Mouse (Mus musculus): ENCODE results near the gene Csrp3. TPM values are rescaled to one million over a fixed set of nuclear protein-coding genes. Genes with fewer than 3 reads are reported as not detected.

Gene Csrp3
- polyA plus RNA-seq, 1 experiment from 2014 or later, result not detected

DNA sequence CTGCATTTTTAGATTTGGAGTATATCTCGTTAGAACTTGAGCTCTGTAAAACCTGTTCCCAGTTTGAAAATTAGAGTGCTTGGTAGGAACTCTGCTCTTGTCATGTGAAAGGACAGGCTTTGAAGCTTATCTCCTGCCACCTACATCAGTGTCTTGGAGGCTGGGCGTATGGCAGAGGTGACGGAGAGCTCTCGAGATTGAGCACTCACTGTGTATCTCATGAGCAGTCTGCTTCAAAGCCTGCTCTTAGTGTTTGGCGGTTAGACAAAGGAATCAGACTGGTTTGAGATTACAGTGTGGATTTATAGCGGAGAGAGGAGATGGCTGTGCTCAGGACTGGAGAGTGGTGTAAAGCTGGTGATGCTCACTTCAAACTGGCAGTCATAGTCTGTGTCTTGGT is 22.7 kb downstream of the Csrp3 start:
- H3K36me3 ChIP-seq (ENCODE audit: control insufficient read depth, insufficient read depth, low read length), result peaks cover 11% of the 10 kb centered on the region
- H3K27me3 ChIP-seq (ENCODE audit: control insufficient read depth, insufficient read depth, low read length), result peaks cover 2% of the 10 kb centered on the region; the same call in 1 of the 2 replicates
- 88% methylated on average over 6 of the region's 6 CpGs for WGBS
- ATAC-seq (ENCODE audit: low FRiP score) (no peak), DNase-seq (ENCODE audit: low spot score, missing footprints) (peak; percentile 70)
- no peak overlapping the region for H3K4me2 ChIP-seq
- H3K9me3 ChIP-seq (ENCODE audit: control insufficient read depth, low read length), result no peaks in the 10 kb centered on the region
- H3K4me1 ChIP-seq (ENCODE audit: control insufficient read depth, insufficient read depth, low read length), result no peaks in the 10 kb centered on the region
- no peak overlapping the region for H3K9ac ChIP-seq (ENCODE audit: low read length)
- H3K4me3 ChIP-seq (ENCODE audit: low read depth, low read length), result no peak overlapping the region
- no peak overlapping the region for H3K27ac ChIP-seq (ENCODE audit: low read depth, low read length)

DNA sequence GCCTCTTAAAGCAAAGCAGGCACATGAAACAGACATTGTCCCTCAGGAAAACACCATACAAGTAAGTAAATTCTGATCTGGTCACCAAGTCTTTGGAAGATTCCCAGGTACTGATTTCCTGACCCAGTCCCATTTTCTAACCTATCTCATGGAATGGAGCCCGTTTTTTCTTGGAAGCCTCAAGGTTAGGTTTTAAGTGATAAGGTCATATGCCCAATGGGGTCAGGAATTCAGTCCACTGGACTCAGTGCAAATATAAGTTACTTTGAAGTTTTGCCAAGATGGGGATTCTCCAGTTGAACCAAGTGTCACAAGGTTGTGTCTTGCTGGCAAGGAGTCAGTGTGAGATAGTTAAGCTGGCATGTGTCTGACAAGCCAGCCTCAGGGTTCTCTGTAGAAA is 23.2 kb downstream of the Csrp3 start:
- peaks cover 11% of the 10 kb centered on the region for H3K36me3 ChIP-seq (ENCODE audit: control insufficient read depth, insufficient read depth, low read length)
- H3K4me3 ChIP-seq (ENCODE audit: low read depth, low read length), result no peak overlapping the region
- DNase-seq (ENCODE audit: low spot score, missing footprints) (peak; percentile 26), ATAC-seq (ENCODE audit: low FRiP score) (no peak)
- H3K27me3 ChIP-seq (ENCODE audit: control insufficient read depth, insufficient read depth, low read length), result peaks cover 2% of the 10 kb centered on the region; the same call in 1 of the 2 replicates
- WGBS, result 90% methylated on average over 1 of the region's 1 CpGs
- H3K9me3 ChIP-seq (ENCODE audit: control insufficient read depth, low read length), result no peaks in the 10 kb centered on the region
- H3K4me1 ChIP-seq (ENCODE audit: control insufficient read depth, insufficient read depth, low read length), result no peaks in the 10 kb centered on the region
- no peak overlapping the region for H3K4me2 ChIP-seq
- H3K9ac ChIP-seq (ENCODE audit: low read length), result no peak overlapping the region
- no peak overlapping the region for H3K27ac ChIP-seq (ENCODE audit: low read depth, low read length)

DNA sequence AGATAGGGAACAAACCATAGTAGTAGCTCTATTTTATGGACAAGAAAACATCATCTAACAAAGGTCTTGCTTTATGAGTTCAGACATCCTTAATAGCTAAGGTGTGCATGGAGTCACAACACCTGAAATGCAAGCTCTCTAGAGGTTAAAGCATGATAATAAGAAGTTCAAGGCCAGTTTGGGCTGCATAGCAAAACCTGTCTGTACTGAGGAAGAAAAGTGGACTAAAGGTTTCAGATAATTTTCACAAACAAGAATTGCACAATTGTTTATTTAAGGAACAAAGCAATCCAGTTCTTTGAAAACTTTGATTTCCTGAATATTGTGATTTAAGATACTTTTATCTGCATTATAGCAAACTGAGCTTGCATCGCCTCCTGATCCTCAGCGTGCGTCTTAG is 24.2 kb downstream of the Csrp3 start:
- Histone ChIP-seq H3K36me3 (ENCODE audit: control insufficient read depth, insufficient read depth, low read length) (peaks cover 14% of the 10 kb centered on the region), H3K27ac (ENCODE audit: low read depth, low read length) (no peak overlapping the region), H3K9ac (ENCODE audit: low read length) (no peak overlapping the region), H3K9me3 (ENCODE audit: control insufficient read depth, low read length) (no peaks in the 10 kb centered on the region), H3K4me2 (no peak overlapping the region), H3K4me3 (ENCODE audit: low read depth, low read length) (no peak overlapping the region), H3K4me1 (ENCODE audit: control insufficient read depth, insufficient read depth, low read length) (no peaks in the 10 kb centered on the region), H3K27me3 (ENCODE audit: control insufficient read depth, insufficient read depth, low read length) (no peaks in the 10 kb centered on the region)
- WGBS, result 97% methylated on average over 3 of the region's 3 CpGs
- DNase-seq (ENCODE audit: low spot score, missing footprints), result peak; percentile 73
- ATAC-seq (ENCODE audit: low FRiP score), result no peak

DNA sequence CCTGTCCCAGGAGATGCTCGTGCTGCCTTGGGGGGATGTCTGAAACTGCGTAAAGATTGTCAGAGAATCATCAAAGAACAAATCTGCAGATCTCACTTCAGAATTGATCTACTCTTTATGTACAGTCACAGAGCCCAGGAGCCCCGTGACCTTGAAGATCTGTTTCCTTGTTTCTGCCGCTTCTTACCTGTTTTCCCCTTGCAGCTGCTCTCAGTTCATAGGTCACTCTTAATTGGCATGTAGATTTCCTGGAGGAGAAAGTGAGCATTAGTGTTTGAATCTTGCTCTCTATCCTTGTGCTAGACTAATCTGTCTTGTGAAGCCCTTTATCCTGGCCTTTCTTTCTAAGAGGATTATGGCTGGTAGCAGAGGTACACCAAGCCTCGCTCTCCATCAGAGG is 26.2 kb downstream of the Csrp3 start:
- H3K4me2 ChIP-seq, result no peak overlapping the region
- no peaks in the 10 kb centered on the region for H3K9me3 ChIP-seq (ENCODE audit: control insufficient read depth, low read length)
- H3K27me3 ChIP-seq (ENCODE audit: control insufficient read depth, insufficient read depth, low read length), result no peaks in the 10 kb centered on the region
- H3K4me1 ChIP-seq (ENCODE audit: control insufficient read depth, insufficient read depth, low read length), result no peaks in the 10 kb centered on the region
- no peak overlapping the region for H3K4me3 ChIP-seq (ENCODE audit: low read depth, low read length)
- H3K36me3 ChIP-seq (ENCODE audit: control insufficient read depth, insufficient read depth, low read length), result peaks cover 11% of the 10 kb centered on the region
- no peak overlapping the region for H3K9ac ChIP-seq (ENCODE audit: low read length)
- no peak for ATAC-seq (ENCODE audit: low FRiP score)
- peak; percentile 4 for DNase-seq (ENCODE audit: low spot score, missing footprints)
- H3K27ac ChIP-seq (ENCODE audit: low read depth, low read length), result no peak overlapping the region
- WGBS, result 67% methylated on average over 5 of the region's 5 CpGs

DNA sequence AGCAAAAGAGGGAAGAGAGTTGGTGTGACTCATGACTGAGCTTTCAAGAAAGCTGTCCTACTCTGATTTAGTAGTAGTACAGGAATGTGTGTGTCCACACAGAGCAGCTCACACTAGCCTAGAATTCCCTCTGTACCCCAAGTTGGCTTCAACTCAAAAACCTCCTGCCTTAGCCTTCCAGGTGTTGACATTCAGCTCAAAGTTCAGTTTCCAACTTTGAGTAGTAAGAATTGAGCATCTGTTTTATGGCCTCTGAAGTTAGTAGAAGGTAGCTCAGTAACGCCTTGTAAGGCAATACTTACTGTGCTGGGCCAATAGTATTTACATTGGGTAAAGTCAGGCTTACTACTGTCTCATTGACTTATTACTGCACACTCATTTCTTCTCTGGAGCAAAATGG is 34.2 kb downstream of the Csrp3 start:
- Histone ChIP-seq H3K36me3 (ENCODE audit: control insufficient read depth, insufficient read depth, low read length) (no peaks in the 10 kb centered on the region), H3K27me3 (ENCODE audit: control insufficient read depth, insufficient read depth, low read length) (no peaks in the 10 kb centered on the region), H3K9ac (ENCODE audit: low read length) (no peak overlapping the region), H3K9me3 (ENCODE audit: control insufficient read depth, low read length) (no peaks in the 10 kb centered on the region), H3K4me2 (no peak overlapping the region), H3K4me1 (ENCODE audit: control insufficient read depth, insufficient read depth, low read length) (no peaks in the 10 kb centered on the region), H3K4me3 (ENCODE audit: low read depth, low read length) (no peak overlapping the region), H3K27ac (ENCODE audit: low read depth, low read length) (no peak overlapping the region)
- no peak for DNase-seq (ENCODE audit: low spot score, missing footprints)
- 85% methylated on average over 1 of the region's 1 CpGs for WGBS
- no peak for ATAC-seq (ENCODE audit: low FRiP score)

DNA sequence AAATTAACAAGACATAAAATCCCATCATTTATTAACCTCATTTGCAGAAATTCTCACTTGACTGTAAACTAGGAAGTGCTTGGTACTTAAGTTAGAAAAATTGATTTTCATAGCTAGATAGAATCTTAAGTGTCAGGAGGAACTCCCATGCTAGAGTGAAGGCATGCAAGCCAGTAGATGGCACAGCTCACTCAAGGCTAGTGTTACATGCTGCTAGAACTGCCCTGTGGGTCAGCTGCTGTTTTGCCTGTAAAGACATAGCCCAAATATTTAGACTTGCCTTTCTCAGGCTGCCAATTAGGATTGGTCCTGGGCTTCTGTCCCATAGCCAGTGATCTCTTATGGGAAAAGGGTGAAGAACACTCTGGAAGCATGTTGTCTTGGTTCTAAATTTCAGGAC is 35.5 kb downstream of the Csrp3 start:
- no peak overlapping the region for H3K4me3 ChIP-seq (ENCODE audit: low read depth, low read length)
- no peaks in the 10 kb centered on the region for H3K36me3 ChIP-seq (ENCODE audit: control insufficient read depth, insufficient read depth, low read length)
- DNase-seq (ENCODE audit: low spot score, missing footprints) (no peak), ATAC-seq (ENCODE audit: low FRiP score) (no peak)
- no peak overlapping the region for H3K4me2 ChIP-seq
- H3K27ac ChIP-seq (ENCODE audit: low read depth, low read length), result no peak overlapping the region
- H3K4me1 ChIP-seq (ENCODE audit: control insufficient read depth, insufficient read depth, low read length), result no peaks in the 10 kb centered on the region
- no peaks in the 10 kb centered on the region for H3K27me3 ChIP-seq (ENCODE audit: control insufficient read depth, insufficient read depth, low read length)
- no peaks in the 10 kb centered on the region for H3K9me3 ChIP-seq (ENCODE audit: control insufficient read depth, low read length)
- H3K9ac ChIP-seq (ENCODE audit: low read length), result no peak overlapping the region

DNA sequence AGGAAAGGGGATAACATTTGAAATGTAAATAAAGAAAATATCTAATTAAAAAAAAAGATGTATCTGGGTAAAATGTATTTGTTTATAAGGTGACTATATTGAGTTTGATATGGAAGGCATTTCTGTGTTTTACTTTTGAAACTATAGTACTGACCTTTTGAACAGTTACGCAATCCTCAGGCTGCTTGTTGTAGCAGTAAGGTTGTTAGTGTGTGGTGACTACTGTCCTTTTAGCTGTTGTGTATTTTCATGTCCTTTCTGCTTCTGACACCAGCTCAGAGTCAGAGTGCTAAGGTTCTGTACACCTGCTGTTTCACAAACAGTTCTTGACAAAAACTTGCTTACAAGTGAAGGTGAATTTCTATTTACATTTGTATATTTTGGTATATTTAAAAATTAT is 37.2 kb downstream of the Csrp3 start:
- H3K27ac ChIP-seq (ENCODE audit: low read depth, low read length), result no peak overlapping the region
- DNase-seq (ENCODE audit: low spot score, missing footprints), result no peak
- WGBS, result 93% methylated on average over 1 of the region's 1 CpGs
- H3K4me2 ChIP-seq, result no peak overlapping the region
- no peaks in the 10 kb centered on the region for H3K4me1 ChIP-seq (ENCODE audit: control insufficient read depth, insufficient read depth, low read length)
- no peak overlapping the region for H3K9ac ChIP-seq (ENCODE audit: low read length)
- H3K36me3 ChIP-seq (ENCODE audit: control insufficient read depth, insufficient read depth, low read length), result peaks cover 7% of the 10 kb centered on the region; the same call in 1 of the 2 replicates
- ATAC-seq (ENCODE audit: low FRiP score), result no peak
- no peaks in the 10 kb centered on the region for H3K27me3 ChIP-seq (ENCODE audit: control insufficient read depth, insufficient read depth, low read length)
- H3K9me3 ChIP-seq (ENCODE audit: control insufficient read depth, low read length), result no peaks in the 10 kb centered on the region
- H3K4me3 ChIP-seq (ENCODE audit: low read depth, low read length), result no peak overlapping the region

DNA sequence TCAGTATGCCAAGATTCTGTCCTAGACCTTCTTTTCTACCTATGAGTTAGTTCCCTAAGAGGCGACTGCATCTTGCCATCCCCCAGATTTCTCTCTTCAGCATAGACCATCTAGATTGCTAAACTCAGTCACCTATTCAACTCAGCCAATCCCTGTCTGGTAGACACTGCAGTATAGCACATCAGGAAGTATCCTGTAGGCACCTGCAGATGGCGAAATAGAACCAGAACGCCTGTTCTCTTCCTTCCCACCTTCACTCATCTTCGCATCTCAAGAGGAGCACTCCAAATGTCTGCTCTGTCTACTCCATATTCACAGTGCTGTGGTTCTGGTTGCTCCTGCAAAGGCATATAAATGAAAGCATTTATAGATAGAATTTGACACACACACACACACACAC is 41.2 kb downstream of the Csrp3 start:
- ATAC-seq (ENCODE audit: low FRiP score), result no peak
- Histone ChIP-seq H3K27me3 (ENCODE audit: control insufficient read depth, insufficient read depth, low read length) (no peaks in the 10 kb centered on the region), H3K27ac (ENCODE audit: low read depth, low read length) (no peak overlapping the region), H3K9me3 (ENCODE audit: control insufficient read depth, low read length) (no peaks in the 10 kb centered on the region), H3K4me1 (ENCODE audit: control insufficient read depth, insufficient read depth, low read length) (no peaks in the 10 kb centered on the region), H3K9ac (ENCODE audit: low read length) (no peak overlapping the region), H3K4me2 (no peak overlapping the region), H3K36me3 (ENCODE audit: control insufficient read depth, insufficient read depth, low read length) (peaks cover 12% of the 10 kb centered on the region; the same call in 1 of the 2 replicates), H3K4me3 (ENCODE audit: low read depth, low read length) (no peak overlapping the region)
- DNase-seq (ENCODE audit: low spot score, missing footprints), result no peak
- WGBS, result 94% methylated on average over 4 of the region's 4 CpGs

DNA sequence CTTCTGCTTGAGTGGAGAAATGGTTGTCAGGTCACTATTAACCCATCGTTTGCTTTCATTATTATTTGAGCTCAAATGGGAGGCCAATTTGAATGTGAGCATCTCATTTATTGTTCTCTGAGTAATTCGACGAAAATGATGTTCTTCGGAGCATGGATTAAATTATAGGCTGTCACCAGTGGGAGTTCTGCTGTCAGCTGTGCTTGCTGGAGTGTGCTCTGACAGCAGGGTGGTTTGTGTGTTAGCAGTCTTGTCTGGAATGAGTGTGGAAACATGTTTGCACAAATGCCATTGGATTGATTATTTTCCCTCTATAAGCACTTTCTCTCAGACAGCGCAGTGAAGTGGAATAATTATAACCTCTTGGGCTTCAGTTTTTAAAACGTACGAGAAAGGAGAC is 44.5 kb downstream of the Csrp3 start:
- no peak for ATAC-seq (ENCODE audit: low FRiP score)
- Histone ChIP-seq H3K27ac (ENCODE audit: low read depth, low read length) (no peak overlapping the region), H3K4me2 (no peak overlapping the region), H3K4me1 (ENCODE audit: control insufficient read depth, insufficient read depth, low read length) (no peaks in the 10 kb centered on the region), H3K4me3 (ENCODE audit: low read depth, low read length) (no peak overlapping the region), H3K27me3 (ENCODE audit: control insufficient read depth, insufficient read depth, low read length) (no peaks in the 10 kb centered on the region), H3K36me3 (ENCODE audit: control insufficient read depth, insufficient read depth, low read length) (peaks cover 12% of the 10 kb centered on the region; the same call in 1 of the 2 replicates), H3K9me3 (ENCODE audit: control insufficient read depth, low read length) (no peaks in the 10 kb centered on the region), H3K9ac (ENCODE audit: low read length) (no peak overlapping the region)
- DNase-seq (ENCODE audit: low spot score, missing footprints), result peak; percentile 59
- WGBS, result 89% methylated on average over 7 of the region's 7 CpGs

DNA sequence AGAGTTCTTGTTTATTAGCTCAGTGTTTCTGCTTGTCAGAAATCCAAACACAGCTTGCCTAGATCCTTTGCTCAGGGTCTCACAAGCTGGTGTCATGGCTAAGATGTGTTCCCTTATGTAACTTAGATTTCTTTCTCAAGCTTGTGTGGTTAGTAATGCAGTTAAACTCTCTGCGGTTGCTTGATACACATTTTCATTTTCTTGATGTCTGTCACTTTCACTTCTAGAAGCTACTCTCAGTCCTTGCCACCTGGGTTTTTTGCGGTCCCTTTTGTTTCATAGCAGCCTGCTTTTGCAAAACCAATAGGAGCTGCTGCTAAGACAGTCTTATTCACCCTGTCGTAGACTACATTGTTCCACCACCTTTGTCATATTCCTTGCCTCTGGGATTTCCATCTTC is 52.7 kb downstream of the Csrp3 start:
- Histone ChIP-seq H3K27ac (ENCODE audit: low read depth, low read length) (no peak overlapping the region), H3K9ac (ENCODE audit: low read length) (no peak overlapping the region), H3K4me1 (ENCODE audit: control insufficient read depth, insufficient read depth, low read length) (peaks cover 3% of the 10 kb centered on the region; the same call in 1 of the 2 replicates), H3K4me3 (ENCODE audit: low read depth, low read length) (no peak overlapping the region), H3K4me2 (no peak overlapping the region), H3K27me3 (ENCODE audit: control insufficient read depth, insufficient read depth, low read length) (no peaks in the 10 kb centered on the region), H3K9me3 (ENCODE audit: control insufficient read depth, low read length) (no peaks in the 10 kb centered on the region), H3K36me3 (ENCODE audit: control insufficient read depth, insufficient read depth, low read length) (0 out of 2 replicates have a peak, but pooled peaks cover 4% of the 10 kb centered on the region)
- DNase-seq (ENCODE audit: low spot score, missing footprints), result no peak
- WGBS, result 90% methylated on average over 3 of the region's 3 CpGs
- no peak for ATAC-seq (ENCODE audit: low FRiP score)

Data from midbrain, embryonic 11.5 days (tissue).